Comparison of ENCODE assay signal across 8 mouse cellular contexts in genomic region chr9:43737871-43738292, GRCm38 (mm10). TPM values are rescaled to one million over a fixed set of nuclear protein-coding genes. Genes with fewer than 3 reads are reported as not detected.
DNase-seq lines count a peak whose midpoint lies in the region; ATAC-seq and TF ChIP-seq lines count a peak whose summit lies in the region.

No protein-coding gene starts in this region.

- WGBS in heart, embryonic 12.5 days: under 1% methylated on average over 12 of the region's 12 CpGs
- WGBS in forebrain, embryonic 13.5 days: 1% methylated on average over 12 of the region's 12 CpGs
- under 1% methylated on average over 12 of the region's 12 CpGs for WGBS in limb, embryonic 12.5 days

- H3K27me3 ChIP-seq in heart, embryonic 12.5 days (replicated peaks): peaks cover 10% of the 10 kb centered on the region
- 0 out of 2 replicates have a peak, but pooled peaks cover 4% of the 10 kb centered on the region for H3K27me3 ChIP-seq in forebrain, embryonic 13.5 days
- peaks cover 13% of the 10 kb centered on the region for H3K27me3 ChIP-seq in limb, embryonic 12.5 days
- H3K27me3 ChIP-seq in myocyte (ENCODE audit: control insufficient read depth, insufficient read depth, insufficient read length): peaks cover 10% of the 10 kb centered on the region

- H3K4me1 ChIP-seq in heart, embryonic 12.5 days (replicated peaks): peaks cover 19% of the 10 kb centered on the region
- peaks cover 27% of the 10 kb centered on the region for H3K4me1 ChIP-seq in forebrain, embryonic 13.5 days
- peaks cover 27% of the 10 kb centered on the region for H3K4me1 ChIP-seq in limb, embryonic 12.5 days (replicated peaks)

- H3K36me3 ChIP-seq in heart, embryonic 12.5 days: no peaks in the 10 kb centered on the region
- H3K36me3 ChIP-seq in forebrain, embryonic 13.5 days (ENCODE audit: poor library complexity, severe bottlenecking): no peaks in the 10 kb centered on the region
- H3K36me3 ChIP-seq in limb, embryonic 12.5 days: no peaks in the 10 kb centered on the region
- H3K36me3 ChIP-seq in myocyte (ENCODE audit: control insufficient read depth, insufficient read depth): no peaks in the 10 kb centered on the region

- H3K4me2 ChIP-seq in heart, embryonic 12.5 days: peak overlapping the region; percentile 53
- H3K4me2 ChIP-seq in forebrain, embryonic 13.5 days: peak overlapping the region; percentile 43
- H3K4me2 ChIP-seq in limb, embryonic 12.5 days: peak overlapping the region; percentile 51
- peak overlapping the region; percentile 12 for H3K4me2 ChIP-seq in myocyte (ENCODE audit: low read depth)

- ATAC-seq in heart, embryonic 12.5 days (ENCODE audit: insufficient number of reproducible peaks, low FRiP score): no peak
- ATAC-seq in forebrain, embryonic 13.5 days: no peak
- ATAC-seq in limb, embryonic 12.5 days (ENCODE audit: insufficient number of reproducible peaks, insufficient read depth, low FRiP score, low TSS enrichment, low read depth): no peak
- ATAC-seq in CD4-positive, CD25-positive, alpha-beta regulatory T cell, adult 4 months: no peak

- H3K79me2 ChIP-seq in myocyte (ENCODE audit: control insufficient read depth, insufficient read depth): no peaks in the 10 kb centered on the region

- DNase-seq in heart, adult 8-10 months (ENCODE audit: low spot score): no peak
- DNase-seq in left cerebral cortex, adult 8-10 months (ENCODE audit: low spot score in 2 of 2): no peak
- DNase-seq in spleen, adult 12 weeks (ENCODE audit: low spot score): no peak

- H3ac ChIP-seq in myocyte (ENCODE audit: control insufficient read depth, insufficient read length): no peak overlapping the region

- no peak overlapping the region; the same call in 1 of the 2 replicates for H3K9ac ChIP-seq in heart, embryonic 12.5 days
- H3K9ac ChIP-seq in forebrain, embryonic 13.5 days: no peak overlapping the region; the same call in 1 of the 2 replicates
- H3K9ac ChIP-seq in limb, embryonic 12.5 days (replicated peaks): no peak overlapping the region

- no peaks in the 10 kb centered on the region for H3K9me3 ChIP-seq in heart, embryonic 12.5 days (replicated peaks)
- no peaks in the 10 kb centered on the region for H3K9me3 ChIP-seq in forebrain, embryonic 13.5 days (replicated peaks)
- H3K9me3 ChIP-seq in limb, embryonic 12.5 days: no peaks in the 10 kb centered on the region

- H3K27ac ChIP-seq in heart, embryonic 12.5 days (ENCODE audit: poor library complexity, severe bottlenecking): no peak overlapping the region
- no peak overlapping the region for H3K27ac ChIP-seq in forebrain, embryonic 13.5 days
- no peak overlapping the region for H3K27ac ChIP-seq in limb, embryonic 12.5 days

- H3K4me3 ChIP-seq in heart, embryonic 12.5 days: peak overlapping the region; percentile 14; the same call in 1 of the 2 replicates
- no peak overlapping the region for H3K4me3 ChIP-seq in forebrain, embryonic 13.5 days
- H3K4me3 ChIP-seq in limb, embryonic 12.5 days (replicated peaks): peak overlapping the region; percentile 20
- H3K4me3 ChIP-seq in myocyte: no peak overlapping the region

- TF ChIP-seq POLR2A in myocyte (IDR thresholded peaks at IDR 0.05; ENCODE audit: insufficient read length, low read depth): no peak

TF ChIP-seq in myocyte, 11 proteins besides CTCF, POLR2A, EP300 and RAD21:
- TF ChIP-seq POLR2AphosphoS2 (IDR thresholded peaks at IDR 0.05; ENCODE audit: insufficient read length, low read depth) (no peak), MYOD1 (IDR thresholded peaks at IDR 0.05; ENCODE audit: control insufficient read depth in 1 of 3, insufficient read length in 2 of 3, low read depth in 2 of 3) (no peak), TCF3 (IDR thresholded peaks at IDR 0.05; ENCODE audit: insufficient read length, low read depth) (no peak), TCF12 (IDR thresholded peaks at IDR 0.05; ENCODE audit: insufficient read depth, poor library complexity, severe bottlenecking) (no peak), CEBPB (IDR thresholded peaks at IDR 0.05; ENCODE audit: insufficient read depth, poor library complexity, severe bottlenecking) (no peak), E2F4 (IDR thresholded peaks at IDR 0.05; ENCODE audit: insufficient read depth) (no peak), MAX (IDR thresholded peaks at IDR 0.05; ENCODE audit: low read depth) (no peak), SRF (IDR thresholded peaks at IDR 0.05; ENCODE audit: control insufficient read depth, insufficient read length, low read depth) (no peak), MYOG (IDR thresholded peaks at IDR 0.05; ENCODE audit: control insufficient read depth in 1 of 3, insufficient read depth in 1 of 3, insufficient read length in 2 of 3, low read depth in 2 of 3) (no peak), USF1 (IDR thresholded peaks at IDR 0.05; ENCODE audit: low read depth) (no peak), REST (IDR thresholded peaks at IDR 0.05; ENCODE audit: insufficient read depth, insufficient read length) (no peak)

RNA-seq across cellular contexts. Expression of gene Nectin1, which starts 5.9 kb away (rescaled TPM):
- 1.9 and 2.1 TPM in 2 replicates for polyA plus RNA-seq in heart, embryonic 12.5 days (2016; fragmentation: Nextera tagmentation; extraction: Ambion mirVana)
- total RNA-seq in heart, adult 8-10 months (2022): 1 to 10 TPM; 1.6 to 3.5 (median 2.2) TPM
- 8.8 and 10.0 TPM in 2 replicates for polyA plus RNA-seq in forebrain, embryonic 13.5 days (2015; fragmentation: Nextera tagmentation; extraction: Ambion mirVana)
- 5.5 and 6.0 TPM in 2 replicates for polyA plus RNA-seq in limb, embryonic 12.5 days (2016; fragmentation: Nextera tagmentation; extraction: Ambion mirVana)
- polyA plus RNA-seq in myocyte (2012; fragmentation: generic; extraction: Trizol): 2.2 TPM
- 10 to 100 TPM; 53.8 to 66.5 (median 60.4) TPM for total RNA-seq in left cerebral cortex, adult 8-10 months (2022)
- polyA plus RNA-seq in CD4-positive, CD25-positive, alpha-beta regulatory T cell, adult 4 months (2017; shearing (Covaris generic)): under 1 TPM; 0.34 to 0.48 TPM

Comparison
In these comparisons a context has a peak if more than half of its experiments do, and no peak if none do; other contexts are left out.
1. H3K4me3 ChIP-seq: peak in heart, embryonic 12.5 days (single experiment) and limb, embryonic 12.5 days (single experiment); none in forebrain, embryonic 13.5 days (single experiment) and myocyte (single experiment).
2. Peak in every context shown above with its lines, with median percentiles within 50 percentile points of each other: H3K4me2 ChIP-seq.